Mouse (Mus musculus) layer of hippocampus, adult 2 months (tissue): Measurements from ENCODE around the gene Pcbd2. TPM values are rescaled to one million over a fixed set of nuclear protein-coding genes. Genes with fewer than 3 reads are reported as not detected.

ENCODE experiments used
- DNase-seq, 2 experiments: peaks; one replicate each; pipeline ENCODE4 v3.0.0; 2022; ENCODE audit warnings: low spot score in 2 of 2
- H3K27ac ChIP-seq: fragments of 200-600 bp; 2 replicates; pipeline ENCODE4 v1.8.1; 2022
- H3K4me3 ChIP-seq: fragments of 200-600 bp; 2 replicates; pipeline ENCODE4 v1.8.1; 2022; ENCODE audit warnings: mild to moderate bottlenecking
- CTCF ChIP-seq: fragments of 200-600 bp; conservative IDR thresholded peaks from 2 replicates; pipeline ENCODE4 v1.8.1; 2022; ENCODE audit warnings: antibody characterized with exemption, mild to moderate bottlenecking, moderate library complexity
- total RNA-seq, 2 experiments: library from RNA; stranded (reverse); gene quantifications; 2 replicates each; pipeline ENCODE4 v1.2.3; 2021

Pcbd2 gene
- total RNA-seq, 2 experiments from 2014 or later, result 33.2 to 35.2 TPM

GRCm38 (mm10) chr13:55760576-55760975 is 33.4 kb downstream of the Pcbd2 start:
- Histone ChIP-seq H3K4me3 (no peak overlapping the region), H3K27ac (no peak overlapping the region)
- no peak for TF ChIP-seq CTCF
- no peak for DNase-seq

DNA sequence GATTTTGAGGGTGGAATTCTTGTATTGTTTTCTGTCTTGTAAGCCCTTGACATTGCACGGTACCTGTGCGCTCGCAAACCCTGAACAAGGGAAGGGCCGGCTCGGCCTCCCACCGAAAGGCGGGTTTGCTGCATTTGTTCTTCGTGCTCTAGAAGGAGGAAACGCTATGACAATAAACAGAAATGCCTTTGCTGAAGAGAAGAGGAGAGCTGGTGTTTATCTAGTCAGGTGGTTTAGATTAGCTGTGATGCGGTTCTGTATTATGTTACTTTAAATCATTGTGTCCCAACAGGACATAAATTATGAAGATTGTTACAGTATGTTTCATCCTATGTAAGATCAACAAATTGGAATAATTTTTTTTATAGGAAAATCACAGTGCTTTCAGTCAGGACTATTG is 34.3 kb downstream of the Pcbd2 start:
- Histone ChIP-seq H3K4me3 (no peak overlapping the region), H3K27ac (no peak overlapping the region)
- no peak for TF ChIP-seq CTCF
- no peak for DNase-seq

DNA sequence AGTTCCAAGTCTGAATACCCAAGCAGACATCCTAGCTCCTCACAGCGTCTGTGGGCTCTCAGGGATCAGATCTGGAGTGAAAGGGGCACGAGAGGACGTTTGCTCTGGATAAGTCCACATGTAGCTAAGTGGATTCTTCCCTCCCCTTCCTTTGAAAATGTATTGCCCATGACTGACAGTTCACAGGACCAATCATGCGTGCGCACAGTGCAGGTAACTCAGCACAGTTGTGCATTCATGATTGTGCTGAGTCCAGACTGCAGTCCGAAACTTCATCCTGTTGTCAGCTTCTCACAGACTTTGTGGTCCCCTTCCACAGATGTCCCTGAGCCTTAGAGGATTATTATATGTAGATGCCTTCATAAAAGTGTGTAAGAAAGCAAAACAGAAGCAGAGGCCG is 47.2 kb downstream of the Pcbd2 start:
- TF ChIP-seq CTCF, result no peak
- no peak for DNase-seq
- Histone ChIP-seq H3K4me3 (no peak overlapping the region), H3K27ac (no peak overlapping the region)

DNA sequence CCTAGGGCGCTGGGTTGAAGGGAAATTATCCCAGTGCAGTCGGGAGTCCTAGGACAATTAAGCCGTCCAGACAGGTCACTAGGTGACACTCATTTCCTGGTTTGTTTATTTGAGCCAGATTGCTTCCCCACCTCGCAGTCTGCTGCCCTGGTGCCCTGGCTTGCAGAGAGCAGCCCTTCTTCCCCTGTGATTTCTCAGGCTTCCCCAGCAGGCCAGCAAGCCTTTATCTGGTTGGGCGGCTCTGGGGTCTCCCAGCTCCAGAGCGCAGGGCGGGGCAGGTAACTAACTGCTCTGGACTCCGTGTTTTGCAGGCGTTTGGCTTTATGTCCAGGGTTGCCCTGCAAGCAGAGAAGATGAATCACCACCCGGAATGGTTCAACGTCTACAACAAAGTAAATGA is 47.9 kb downstream of the Pcbd2 start:
- Histone ChIP-seq H3K4me3 (no peak overlapping the region), H3K27ac (no peak overlapping the region)
- DNase-seq, result no peak
- TF ChIP-seq CTCF, result no peak

- DNase-seq, result no peak
- no peak for TF ChIP-seq CTCF
- H3K4me3 ChIP-seq, result no peak within 1 kb of the TSS
- H3K27ac ChIP-seq, result no peak within 1 kb of the TSS
These were observed 57.1 kb downstream of the Pcbd2 start, which contains the start of gene Catsper3 for GRCm38 (mm10) chr13:55784268-55784667. Gene Catsper3, plus strand, starts transcription at chr13:55784568.

GRCm38 (mm10) chr13:55786120-55786519 is 59.0 kb downstream of the Pcbd2 start:
- Histone ChIP-seq H3K4me3 (no peak overlapping the region), H3K27ac (no peak overlapping the region)
- no peak for TF ChIP-seq CTCF
- no peak for DNase-seq

- no peak overlapping the region for H3K4me3 ChIP-seq
- no peak for TF ChIP-seq CTCF
- DNase-seq, result no peak
These were observed 74.1 kb downstream of the Pcbd2 start for GRCm38 (mm10) chr13:55801246-55801645.

DNA sequence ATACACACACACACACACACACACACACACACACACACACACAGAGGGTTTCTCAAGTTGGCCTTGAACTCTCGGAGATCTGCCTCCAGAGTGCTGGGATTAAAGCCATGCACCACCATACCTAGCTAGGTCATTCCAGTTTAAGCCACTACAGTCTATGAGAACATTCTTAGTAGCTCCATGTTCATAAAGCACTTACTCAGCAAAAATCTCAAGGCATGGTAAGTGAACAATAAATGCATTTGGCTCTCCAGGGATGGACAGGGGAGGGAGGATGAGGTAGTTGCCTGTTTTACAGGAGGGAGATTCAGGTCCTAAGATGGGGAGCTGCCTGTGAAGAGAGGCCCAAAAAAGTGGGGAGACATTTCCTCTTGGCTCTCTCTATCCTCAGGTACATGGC is 76.8 kb downstream of the Pcbd2 start:
- no peak for DNase-seq
- TF ChIP-seq CTCF, result no peak
- Histone ChIP-seq H3K4me3 (no peak overlapping the region), H3K27ac (no peak overlapping the region)

More at GRCm38 (mm10) chr13:55801246-55801645, 74.1 kb downstream of the Pcbd2 start:
- no peak overlapping the region for H3K27ac ChIP-seq

GRCm38 (mm10) chr13:55809041-55809623 is 82.0 kb downstream of the Pcbd2 start:
- TF ChIP-seq CTCF, result peak; percentile 53
- no peak overlapping the region for H3K27ac ChIP-seq
- DNase-seq, result no peak
- no peak overlapping the region for H3K4me3 ChIP-seq

DNA sequence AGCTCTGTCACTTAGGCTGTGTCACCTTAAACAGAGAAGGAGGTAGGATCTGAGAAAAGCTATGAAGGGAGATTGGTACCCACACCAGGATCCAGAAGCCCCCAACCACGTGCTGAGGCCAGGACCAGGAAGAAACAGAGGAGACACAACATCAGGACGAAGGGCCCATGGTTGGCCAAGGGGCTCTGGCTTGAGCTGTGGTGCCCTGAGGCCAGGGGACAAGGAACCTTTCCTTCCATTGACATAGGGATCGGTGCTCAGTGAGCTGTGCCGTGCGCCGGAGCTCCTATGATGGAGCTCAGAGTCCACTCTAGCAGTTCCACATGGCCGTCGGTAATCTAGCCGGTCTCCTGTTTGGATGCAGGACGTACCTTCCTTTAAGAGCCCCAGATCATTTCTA is 82.5 kb downstream of the Pcbd2 start:
- Histone ChIP-seq H3K27ac (no peak overlapping the region), H3K4me3 (no peak overlapping the region)
- DNase-seq, result no peak
- no peak for TF ChIP-seq CTCF

- Histone ChIP-seq H3K27ac (no peak overlapping the region), H3K4me3 (no peak overlapping the region)
- no peak for TF ChIP-seq CTCF
- peak in 1 of 2 experiments; percentile 6 for DNase-seq
These were observed 83.8 kb downstream of the Pcbd2 start for GRCm38 (mm10) chr13:55810947-55811346.

- DNase-seq, result no peak
- TF ChIP-seq CTCF, result no peak
- H3K27ac ChIP-seq, result no peak overlapping the region
- H3K4me3 ChIP-seq, result no peak overlapping the region
These were observed 86.4 kb downstream of the Pcbd2 start for GRCm38 (mm10) chr13:55813490-55814016.

DNA sequence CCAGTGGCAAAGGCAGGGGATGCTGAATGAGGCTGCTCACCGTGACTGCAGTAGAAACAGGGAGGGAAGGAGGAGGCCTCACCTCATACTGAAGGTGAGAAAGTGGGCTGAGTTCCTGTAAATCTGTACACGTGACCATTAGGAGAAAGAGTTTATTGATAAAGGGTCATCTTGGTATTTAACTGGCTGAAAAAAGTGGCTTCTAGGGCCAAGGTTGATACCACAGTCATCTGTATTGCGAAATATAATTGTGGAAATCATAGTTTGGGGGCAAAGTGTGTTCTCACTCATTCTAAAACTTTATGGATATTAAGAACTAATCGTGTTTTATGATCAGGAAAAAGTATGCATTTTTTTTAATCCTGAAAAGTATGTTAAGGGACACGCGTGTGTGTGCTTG is 87.7 kb downstream of the Pcbd2 start:
- no peak for TF ChIP-seq CTCF
- Histone ChIP-seq H3K27ac (no peak overlapping the region), H3K4me3 (no peak overlapping the region)
- no peak for DNase-seq

DNA sequence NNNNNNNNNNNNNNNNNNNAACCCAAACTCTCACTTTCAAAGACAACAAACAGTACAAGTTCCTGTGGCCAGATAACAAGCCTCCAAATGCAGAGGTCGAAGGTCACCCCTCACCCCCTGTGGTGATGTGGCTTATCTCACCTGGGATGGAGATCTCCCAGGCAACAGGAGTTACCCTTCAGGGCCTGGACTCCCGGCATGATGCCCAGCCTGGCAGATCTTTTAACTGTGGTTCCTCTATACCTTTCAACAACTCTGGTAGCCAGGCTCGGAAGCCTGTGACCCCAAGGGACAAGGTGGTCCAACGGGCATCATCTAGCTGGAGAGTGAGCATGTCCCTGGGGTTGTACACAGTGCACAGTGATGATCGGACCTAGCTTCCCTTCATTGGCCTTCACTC is 95.3 kb downstream of the Pcbd2 start:
- Histone ChIP-seq H3K4me3 (no peak overlapping the region), H3K27ac (no peak overlapping the region)
- no peak for DNase-seq
- no peak for TF ChIP-seq CTCF
